Mouse (Mus musculus): Measurements from ENCODE around the gene Tas2r135. TPM values are rescaled to one million over a fixed set of nuclear protein-coding genes. Genes with fewer than 3 reads are reported as not detected.

Gene Tas2r135
- polyA plus RNA-seq, 1 experiment from 2014 or later: not detected

- WGBS: 28% methylated on average over 8 of the region's 8 CpGs
- Histone ChIP-seq H3K27me3 (ENCODE audit: control insufficient read depth, insufficient read depth, low read length) (no peaks in the 10 kb centered on the region), H3K36me3 (ENCODE audit: control insufficient read depth, insufficient read depth, low read length) (no peaks in the 10 kb centered on the region), H3K4me2 (ENCODE audit: low read depth, low read length) (no peak overlapping the region), H3K9ac (ENCODE audit: low read length) (no peak overlapping the region), H3K4me3 (replicated peaks; ENCODE audit: low read length) (no peak overlapping the region), H3K9me3 (replicated peaks; ENCODE audit: control insufficient read depth, low read length) (no peaks in the 10 kb centered on the region), H3K27ac (ENCODE audit: low read length) (no peak overlapping the region), H3K4me1 (ENCODE audit: control insufficient read depth, insufficient read depth, low read length) (peaks cover 8% of the 10 kb centered on the region)
- no peak for ATAC-seq (ENCODE audit: insufficient read depth, low FRiP score)
Observed at GRCm38 (mm10) chr6:42380416-42381144, 24.7 kb upstream of the Tas2r135 start.

GRCm38 (mm10) chr6:42381221-42381620, 24.0 kb upstream of the Tas2r135 start:
- Histone ChIP-seq H3K4me3 (replicated peaks; ENCODE audit: low read length) (no peak overlapping the region), H3K9ac (ENCODE audit: low read length) (no peak overlapping the region), H3K36me3 (ENCODE audit: control insufficient read depth, insufficient read depth, low read length) (no peaks in the 10 kb centered on the region), H3K4me1 (ENCODE audit: control insufficient read depth, insufficient read depth, low read length) (peaks cover 8% of the 10 kb centered on the region), H3K27me3 (ENCODE audit: control insufficient read depth, insufficient read depth, low read length) (no peaks in the 10 kb centered on the region), H3K4me2 (ENCODE audit: low read depth, low read length) (no peak overlapping the region), H3K9me3 (replicated peaks; ENCODE audit: control insufficient read depth, low read length) (no peaks in the 10 kb centered on the region), H3K27ac (ENCODE audit: low read length) (peak overlapping the region; percentile 74; the same call in 1 of the 2 replicates)
- no peak for ATAC-seq (ENCODE audit: insufficient read depth, low FRiP score)
- WGBS: 75% methylated on average over 2 of the region's 2 CpGs

GRCm38 (mm10) chr6:42381916-42382381, 23.3 kb upstream of the Tas2r135 start:
- peak; percentile 60 for ATAC-seq (ENCODE audit: insufficient read depth, low FRiP score)
- Histone ChIP-seq H3K36me3 (ENCODE audit: control insufficient read depth, insufficient read depth, low read length) (no peaks in the 10 kb centered on the region), H3K27me3 (ENCODE audit: control insufficient read depth, insufficient read depth, low read length) (no peaks in the 10 kb centered on the region), H3K27ac (ENCODE audit: low read length) (peak overlapping the region; percentile 74), H3K9ac (ENCODE audit: low read length) (peak overlapping the region; percentile 52), H3K4me2 (ENCODE audit: low read depth, low read length) (peak overlapping the region; percentile 12; the same call in 1 of the 2 replicates), H3K9me3 (replicated peaks; ENCODE audit: control insufficient read depth, low read length) (no peaks in the 10 kb centered on the region), H3K4me3 (replicated peaks; ENCODE audit: low read length) (no peak overlapping the region), H3K4me1 (ENCODE audit: control insufficient read depth, insufficient read depth, low read length) (peaks cover 8% of the 10 kb centered on the region; the same call in 1 of the 2 replicates)
- WGBS: 30% methylated on average over 9 of the region's 9 CpGs

- Histone ChIP-seq H3K4me1 (ENCODE audit: control insufficient read depth, insufficient read depth, low read length) (peaks cover 8% of the 10 kb centered on the region; the same call in 1 of the 2 replicates), H3K4me3 (replicated peaks; ENCODE audit: low read length) (no peak overlapping the region), H3K27me3 (ENCODE audit: control insufficient read depth, insufficient read depth, low read length) (no peaks in the 10 kb centered on the region), H3K27ac (ENCODE audit: low read length) (no peak overlapping the region), H3K4me2 (ENCODE audit: low read depth, low read length) (no peak overlapping the region), H3K9ac (ENCODE audit: low read length) (no peak overlapping the region), H3K36me3 (ENCODE audit: control insufficient read depth, insufficient read depth, low read length) (no peaks in the 10 kb centered on the region), H3K9me3 (replicated peaks; ENCODE audit: control insufficient read depth, low read length) (no peaks in the 10 kb centered on the region)
- 89% methylated on average over 5 of the region's 5 CpGs for WGBS
- no peak for ATAC-seq (ENCODE audit: insufficient read depth, low FRiP score)
Observed at GRCm38 (mm10) chr6:42383360-42383759, 21.9 kb upstream of the Tas2r135 start.

GRCm38 (mm10) chr6:42385635-42386034, 19.6 kb upstream of the Tas2r135 start:
- no peak overlapping the region for H3K4me3 ChIP-seq (replicated peaks; ENCODE audit: low read length)
- WGBS: 66% methylated on average over 4 of the region's 4 CpGs

GRCm38 (mm10) chr6:42391796-42392330, 13.4 kb upstream of the Tas2r135 start:
- no peaks in the 10 kb centered on the region for H3K9me3 ChIP-seq (replicated peaks; ENCODE audit: control insufficient read depth, low read length)
- no peak overlapping the region for H3K4me3 ChIP-seq (replicated peaks; ENCODE audit: low read length)
- no peaks in the 10 kb centered on the region for H3K36me3 ChIP-seq (ENCODE audit: control insufficient read depth, insufficient read depth, low read length)
- WGBS: 32% methylated on average over 2 of the region's 2 CpGs
- no peaks in the 10 kb centered on the region for H3K27me3 ChIP-seq (ENCODE audit: control insufficient read depth, insufficient read depth, low read length)
- H3K4me1 ChIP-seq (ENCODE audit: control insufficient read depth, insufficient read depth, low read length): peaks cover 12% of the 10 kb centered on the region
- no peak overlapping the region for H3K4me2 ChIP-seq (ENCODE audit: low read depth, low read length)
- no peak for ATAC-seq (ENCODE audit: insufficient read depth, low FRiP score)
- no peak overlapping the region for H3K9ac ChIP-seq (ENCODE audit: low read length)
- H3K27ac ChIP-seq (ENCODE audit: low read length): no peak overlapping the region

More at GRCm38 (mm10) chr6:42385635-42386034, 19.6 kb upstream of the Tas2r135 start:
- Histone ChIP-seq H3K9me3 (replicated peaks; ENCODE audit: control insufficient read depth, low read length) (no peaks in the 10 kb centered on the region), H3K36me3 (ENCODE audit: control insufficient read depth, insufficient read depth, low read length) (no peaks in the 10 kb centered on the region), H3K27me3 (ENCODE audit: control insufficient read depth, insufficient read depth, low read length) (no peaks in the 10 kb centered on the region), H3K4me2 (ENCODE audit: low read depth, low read length) (no peak overlapping the region), H3K4me1 (ENCODE audit: control insufficient read depth, insufficient read depth, low read length) (peaks cover 8% of the 10 kb centered on the region; the same call in 1 of the 2 replicates), H3K9ac (ENCODE audit: low read length) (no peak overlapping the region), H3K27ac (ENCODE audit: low read length) (no peak overlapping the region)
- ATAC-seq (ENCODE audit: insufficient read depth, low FRiP score): no peak

GRCm38 (mm10) chr6:42395960-42396809, 9.0 kb upstream of the Tas2r135 start:
- 31% methylated on average over 9 of the region's 9 CpGs for WGBS
- no peaks in the 10 kb centered on the region for H3K9me3 ChIP-seq (replicated peaks; ENCODE audit: control insufficient read depth, low read length)
- no peak overlapping the region for H3K4me3 ChIP-seq (replicated peaks; ENCODE audit: low read length)
- 0 out of 2 replicates have a peak overlapping the region, but pooled peaks have one; percentile 9 for H3K4me2 ChIP-seq (ENCODE audit: low read depth, low read length)
- ATAC-seq (ENCODE audit: insufficient read depth, low FRiP score): peak; percentile 90
- H3K36me3 ChIP-seq (ENCODE audit: control insufficient read depth, insufficient read depth, low read length): no peaks in the 10 kb centered on the region
- peak overlapping the region; percentile 89 for H3K27ac ChIP-seq (ENCODE audit: low read length)
- no peak overlapping the region for H3K9ac ChIP-seq (ENCODE audit: low read length)
- H3K27me3 ChIP-seq (ENCODE audit: control insufficient read depth, insufficient read depth, low read length): no peaks in the 10 kb centered on the region
- H3K4me1 ChIP-seq (ENCODE audit: control insufficient read depth, insufficient read depth, low read length): peaks cover 20% of the 10 kb centered on the region

- no peak for ATAC-seq (ENCODE audit: insufficient read depth, low FRiP score)
- Histone ChIP-seq H3K9me3 (replicated peaks; ENCODE audit: control insufficient read depth, low read length) (no peaks in the 10 kb centered on the region), H3K9ac (ENCODE audit: low read length) (no peak overlapping the region), H3K27ac (ENCODE audit: low read length) (peak overlapping the region; percentile 89), H3K4me1 (ENCODE audit: control insufficient read depth, insufficient read depth, low read length) (peaks cover 20% of the 10 kb centered on the region), H3K4me2 (ENCODE audit: low read depth, low read length) (no peak overlapping the region), H3K27me3 (ENCODE audit: control insufficient read depth, insufficient read depth, low read length) (no peaks in the 10 kb centered on the region), H3K36me3 (ENCODE audit: control insufficient read depth, insufficient read depth, low read length) (no peaks in the 10 kb centered on the region), H3K4me3 (replicated peaks; ENCODE audit: low read length) (no peak overlapping the region)
- WGBS: 52% methylated on average over 3 of the region's 3 CpGs
Observed at GRCm38 (mm10) chr6:42397041-42397657, 8.1 kb upstream of the Tas2r135 start.
